Mouse (Mus musculus) ZHBTc4 (cell line): ENCODE measurements around the gene Ttc30a2.
"Not testable (repeated sequence)": the region's sequence is repeated elsewhere in the genome, so short reads cannot be mapped to it uniquely, and the experiment has no call there.

Experiments
- DNase-seq: peaks from one replicate; pipeline ENCODE4 v3.0.0-alpha.2; 2011; ENCODE audit warnings: low read depth, low spot score

Ttc30a2 gene

GRCm38 (mm10) chr2:75981440-75982081, 3.6 kb upstream of the Ttc30a2 start, which contains the start of gene Ttc30a1:
Gene Ttc30a1 (minus strand): TSS chr2:75981967.
- DNase-seq, result peak; percentile 93

- not testable (repeated sequence) for DNase-seq
Measured at GRCm38 (mm10) chr2:75980933-75981439, 3.0 kb upstream of the Ttc30a2 start.

GRCm38 (mm10) chr2:75976070-75976469, 1.9 kb downstream of the Ttc30a2 start:
- DNase-seq, result not testable (repeated sequence)

DNA sequence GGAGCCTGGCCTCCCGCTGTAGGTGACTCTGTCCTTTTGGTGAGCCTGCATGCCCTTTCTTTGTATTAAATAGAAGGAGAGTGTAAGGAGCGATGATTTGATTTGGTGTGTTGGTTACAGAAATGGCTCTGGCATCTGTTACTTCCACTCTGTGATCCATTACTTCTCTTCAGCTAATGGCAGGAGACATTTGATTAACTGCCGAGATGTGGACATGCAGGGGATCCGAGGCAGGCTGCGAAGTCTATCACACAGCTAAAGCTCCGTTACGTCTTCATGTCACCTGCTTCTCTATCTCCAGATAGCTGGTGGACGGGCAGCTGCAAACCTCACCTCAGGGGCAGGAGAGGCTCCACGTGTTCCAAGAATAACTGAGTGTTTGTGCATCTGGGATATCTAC, 3.8 kb downstream of the Ttc30a2 start:
- no peak for DNase-seq

DNA sequence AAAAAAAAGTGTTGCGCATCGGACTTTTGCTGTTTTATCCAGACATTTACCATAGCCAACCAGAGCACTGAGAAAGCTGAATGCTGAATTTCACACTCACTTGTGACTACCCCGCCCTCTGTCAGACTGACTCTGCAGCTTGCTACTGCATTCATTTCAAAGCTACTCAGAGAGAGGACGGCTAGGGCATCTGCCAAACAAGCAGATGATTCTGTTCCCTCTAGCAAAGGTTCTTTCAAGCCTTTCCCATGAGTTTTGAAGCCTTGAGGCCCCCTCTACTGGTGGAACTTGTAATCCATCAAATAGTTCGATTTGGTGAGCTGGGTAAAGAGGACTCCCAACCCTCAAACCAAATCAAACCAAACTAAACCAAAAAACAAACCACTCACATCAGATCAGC, 13.0 kb downstream of the Ttc30a2 start:
- DNase-seq, result peak; percentile 84

DNA sequence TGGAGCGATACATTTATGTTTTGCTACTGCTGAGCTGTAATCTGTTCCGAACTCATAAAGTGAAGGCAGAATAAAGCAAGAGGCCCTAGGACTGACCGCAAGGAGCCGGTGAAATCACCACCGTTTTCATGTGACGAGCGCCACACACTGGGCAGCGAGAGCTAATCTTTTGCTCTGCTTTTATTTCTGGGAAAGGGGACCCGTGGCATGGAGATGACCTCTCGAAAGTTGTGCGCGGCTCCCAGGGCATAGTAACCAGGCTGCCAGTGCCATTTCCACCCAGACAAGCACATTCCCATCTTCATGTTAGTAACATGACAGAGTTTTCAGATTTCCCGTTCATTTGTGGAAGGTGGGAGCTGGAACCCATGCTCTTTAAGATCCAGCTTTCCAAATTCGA, 13.5 kb downstream of the Ttc30a2 start:
- peak; percentile 77 for DNase-seq

DNA sequence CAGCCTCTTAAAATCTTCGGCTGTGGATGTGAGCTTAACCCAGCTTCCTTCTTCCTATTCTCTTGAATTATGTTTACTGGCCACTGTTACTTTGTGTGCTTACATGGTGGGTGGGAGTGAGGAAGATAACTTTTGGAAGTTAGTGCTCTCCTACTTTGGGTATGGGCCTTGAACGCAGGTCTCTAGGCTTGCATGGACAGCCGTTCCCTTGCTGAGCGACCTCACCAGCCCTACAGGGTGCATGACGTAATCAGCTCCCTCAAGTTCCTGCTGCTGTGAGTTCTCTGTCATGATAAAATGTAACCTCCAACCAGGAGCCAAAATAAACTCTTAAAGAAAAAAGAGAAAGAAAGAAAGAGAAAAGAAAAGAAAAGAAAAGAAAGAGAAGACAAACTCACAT, 13.9 kb downstream of the Ttc30a2 start:
- peak; percentile 21 for DNase-seq

DNA sequence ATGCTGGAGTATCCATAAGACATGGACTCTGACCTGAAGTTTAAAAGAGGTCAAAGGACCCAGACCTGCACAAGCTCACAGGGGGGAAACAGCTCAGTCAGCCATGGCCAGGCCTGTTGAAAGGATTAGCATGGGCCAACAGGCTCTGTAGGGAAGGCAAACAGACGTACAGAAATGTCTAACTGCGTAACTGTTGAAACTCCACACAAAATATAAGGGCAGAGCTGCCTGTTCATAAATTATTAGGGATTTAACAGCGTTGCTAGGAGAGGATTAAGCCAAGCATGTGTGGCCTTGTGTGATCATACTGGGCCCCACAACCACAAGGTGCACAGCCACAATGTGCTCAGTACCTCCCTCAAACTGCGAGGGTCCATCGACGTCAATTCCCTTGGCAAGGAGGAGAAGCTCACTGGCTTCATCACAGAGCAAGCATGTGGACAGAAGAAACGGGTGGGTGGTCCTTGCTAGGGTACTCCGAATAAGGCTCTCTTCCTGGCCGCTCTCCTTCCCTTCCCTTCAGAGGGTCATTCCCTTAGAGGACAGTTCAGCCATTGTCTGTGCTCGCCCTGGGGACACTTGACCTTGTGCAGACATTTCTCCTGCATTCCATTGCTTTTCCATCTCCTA, 14.6 kb downstream of the Ttc30a2 start:
- DNase-seq, result no peak

GRCm38 (mm10) chr2:75960366-75961330, 17.3 kb downstream of the Ttc30a2 start:
- DNase-seq, result peak; percentile 95

DNA sequence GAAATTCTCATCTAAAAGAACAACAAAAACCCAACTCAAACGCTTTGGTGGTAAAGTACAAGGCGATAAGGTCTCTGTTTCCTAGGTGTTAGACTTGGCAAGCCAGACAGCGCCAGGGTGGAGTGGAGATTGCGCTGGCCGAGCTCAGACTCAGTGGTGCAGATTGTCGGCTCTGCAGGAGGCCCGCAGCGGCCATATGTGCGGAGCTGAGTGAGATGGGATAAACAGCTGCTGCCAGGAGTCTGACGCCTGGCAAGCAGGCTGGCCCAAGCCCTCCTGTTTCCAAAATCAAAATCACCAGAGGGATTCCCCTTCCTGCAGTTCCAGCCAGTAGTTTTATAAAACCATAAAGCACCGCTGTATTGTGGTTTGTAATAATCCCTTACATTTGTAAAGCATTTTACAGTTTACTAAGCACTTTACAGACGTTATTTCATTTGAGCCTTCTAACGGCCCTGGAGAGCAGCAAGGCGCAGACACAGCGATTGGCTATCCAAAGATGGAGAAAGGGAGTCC, 18.1 kb downstream of the Ttc30a2 start:
- peak; percentile 63 for DNase-seq

DNA sequence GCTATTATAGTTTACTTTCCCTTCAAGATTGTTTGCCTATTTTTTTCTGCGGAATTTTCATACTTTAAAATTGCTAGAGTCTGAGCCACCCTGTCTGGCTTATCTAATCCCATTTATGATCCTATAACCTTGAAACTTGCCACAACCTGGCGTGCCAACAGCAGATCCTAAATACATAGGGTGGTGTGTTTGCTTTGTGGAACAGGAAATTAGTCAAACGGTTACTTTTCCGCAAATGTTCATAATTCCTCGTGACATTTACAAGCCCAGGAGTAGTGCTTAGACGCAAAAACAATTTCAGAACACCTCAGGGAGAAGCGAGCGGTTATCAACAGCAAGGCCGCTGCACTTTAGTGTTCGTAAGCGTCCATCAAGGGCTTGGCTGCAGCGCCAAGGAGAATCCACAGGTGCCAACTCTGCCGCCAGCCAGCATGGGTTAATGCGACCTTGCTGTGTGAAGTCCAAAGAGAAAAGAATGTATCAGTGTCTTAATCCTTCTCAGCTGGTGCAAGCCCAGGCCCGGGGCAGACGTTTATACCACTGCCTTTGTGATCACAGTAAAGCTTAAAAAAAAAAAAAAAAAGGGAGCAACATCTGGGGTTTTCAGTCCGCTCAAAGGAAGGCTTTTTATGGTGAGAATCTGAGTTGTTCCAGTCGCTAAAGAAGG, 18.7 kb downstream of the Ttc30a2 start:
- peak; percentile 44 for DNase-seq

DNA sequence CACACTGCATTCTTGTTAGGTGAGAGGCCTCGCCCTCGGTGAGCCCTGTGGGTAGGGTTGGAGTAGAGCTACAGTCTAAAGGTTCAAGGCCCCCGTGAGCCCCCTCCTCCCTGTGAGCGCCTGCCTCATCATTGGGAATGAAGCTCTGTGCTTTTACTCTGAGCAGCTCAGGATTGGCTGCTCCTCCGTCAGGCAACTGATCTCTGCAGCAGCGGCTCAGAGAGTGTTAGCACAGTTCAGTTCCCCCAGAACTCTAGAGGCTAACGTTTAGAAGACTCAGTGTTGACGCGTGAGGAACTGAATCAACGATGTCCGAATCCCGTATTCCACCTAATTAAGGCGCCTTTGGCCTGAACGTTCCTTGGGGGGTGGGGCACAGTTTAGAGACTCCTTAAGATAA, 22.3 kb downstream of the Ttc30a2 start:
- peak; percentile 29 for DNase-seq

DNA sequence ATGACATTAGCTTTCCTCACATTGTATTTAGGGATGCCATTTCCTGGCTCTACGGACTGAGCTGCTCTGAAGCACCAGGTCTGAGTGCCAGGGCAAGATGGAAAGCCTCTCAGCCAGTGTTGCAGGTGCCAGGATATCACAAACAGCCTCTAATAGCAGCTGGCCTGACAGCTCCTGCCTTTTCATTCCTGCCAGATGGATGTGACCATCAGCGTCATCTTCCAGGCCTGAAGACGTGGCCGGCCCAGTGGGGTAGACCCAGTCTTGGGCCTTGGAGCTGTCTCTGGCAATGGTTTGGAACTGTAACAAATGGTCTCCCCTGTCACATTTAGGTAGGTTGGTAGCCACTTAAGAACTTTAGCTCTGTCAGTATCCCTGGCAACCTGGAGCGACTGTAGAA, 24.6 kb downstream of the Ttc30a2 start:
- no peak for DNase-seq

- DNase-seq, result no peak
Measured at GRCm38 (mm10) chr2:75950685-75951084, 27.3 kb downstream of the Ttc30a2 start.

DNA sequence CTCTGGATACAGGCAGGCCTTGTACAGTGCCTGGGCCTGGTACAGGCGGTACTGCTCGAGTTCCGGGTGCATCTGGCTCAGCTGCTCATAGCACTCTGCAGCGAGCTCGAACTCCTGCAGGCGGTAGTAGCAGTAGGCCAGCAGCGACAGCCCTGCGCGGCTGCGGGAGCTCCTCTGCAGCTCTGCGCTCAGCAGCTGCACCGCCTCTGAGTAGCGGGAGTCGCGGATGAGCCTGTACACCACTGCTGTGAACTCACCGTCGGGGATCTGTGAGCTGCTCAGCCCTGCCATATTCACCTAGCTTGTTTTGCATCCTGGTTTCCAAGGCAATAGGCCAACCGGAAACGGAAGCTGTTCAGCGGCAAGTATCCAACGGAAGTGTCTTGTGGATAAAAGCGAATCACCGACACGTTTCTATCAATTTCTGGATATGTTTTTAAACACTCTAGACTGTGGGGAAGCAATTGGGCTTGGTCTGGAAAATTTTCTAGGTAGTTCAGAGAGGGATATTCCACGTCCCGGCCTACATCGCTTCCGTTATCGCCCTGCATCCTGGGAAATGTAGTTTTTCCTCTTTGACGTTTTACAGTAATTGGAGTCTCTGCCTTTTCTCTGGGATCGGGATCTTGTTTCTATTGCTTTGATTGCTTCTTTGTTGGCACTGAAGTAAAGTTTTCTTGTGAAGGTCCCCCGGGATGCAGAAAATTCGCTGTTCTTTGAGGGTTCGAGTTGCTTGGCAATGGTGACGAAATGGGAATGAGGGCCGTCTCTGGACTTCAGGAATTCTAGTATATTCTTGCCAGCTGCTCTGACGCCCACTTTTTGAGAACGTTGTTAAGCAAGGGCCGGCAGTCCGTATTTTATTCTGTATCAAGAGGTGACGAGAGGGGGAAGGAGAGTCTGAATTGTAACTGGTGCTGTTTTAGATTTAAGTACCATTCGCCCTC, 39.6 kb downstream of the Ttc30a2 start, which contains the start of gene Ttc30b:
TSS of gene Ttc30b (minus strand) at position 469 of the 947 bp plus-strand sequence.
- peak; percentile 84 for DNase-seq

DNA sequence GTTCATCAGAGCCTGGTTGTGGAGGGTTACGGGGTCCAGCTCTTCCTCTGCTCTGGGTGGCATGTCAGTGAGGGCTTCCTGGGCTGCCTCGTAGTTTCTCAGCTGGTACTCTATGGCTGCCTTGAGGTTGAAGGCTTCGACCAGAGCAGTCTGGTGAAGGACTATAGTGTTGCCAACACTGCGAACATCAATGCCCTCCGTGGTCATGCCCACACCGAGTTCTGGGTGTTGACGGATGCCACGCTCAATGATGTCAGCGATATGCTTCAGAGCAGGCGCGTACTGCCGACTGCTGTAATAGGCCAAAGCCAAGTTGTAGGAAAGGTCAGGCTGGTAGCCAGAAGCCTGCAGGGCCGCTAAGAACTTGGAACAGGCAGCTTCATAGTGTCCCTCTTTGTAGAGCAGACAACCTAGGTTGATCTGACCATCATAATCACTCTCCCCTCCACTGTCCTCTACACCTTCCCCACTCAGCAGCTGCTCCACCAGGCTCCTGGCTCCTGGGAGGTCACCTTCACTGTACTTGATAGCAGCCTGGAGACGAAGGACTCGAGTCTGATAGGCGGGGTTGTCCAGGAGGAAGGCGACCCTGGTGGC, 40.4 kb downstream of the Ttc30a2 start:
- DNase-seq, result not testable (repeated sequence)

GRCm38 (mm10) chr2:75936685-75937084, 41.3 kb downstream of the Ttc30a2 start:
- DNase-seq, result not testable (repeated sequence)

DNA sequence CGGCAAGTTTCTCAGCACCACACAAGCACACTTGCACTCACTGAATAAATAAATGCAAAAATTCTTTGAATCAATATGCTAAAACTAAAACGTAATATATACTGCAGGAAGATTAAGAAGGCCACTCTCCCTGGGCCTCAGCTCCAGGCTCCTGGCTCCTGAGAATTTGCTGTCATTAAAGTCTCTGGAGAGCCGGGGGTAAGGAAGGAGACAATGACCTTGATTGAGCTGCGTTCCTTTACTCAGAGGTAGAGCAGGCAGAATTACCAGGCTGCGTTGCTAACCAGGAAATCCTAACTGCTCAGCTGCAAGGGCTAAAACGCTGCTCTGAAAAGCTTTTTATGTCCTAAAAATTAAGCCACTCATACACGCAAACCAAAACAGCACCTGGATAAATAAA, 44.4 kb downstream of the Ttc30a2 start:
- DNase-seq, result no peak

GRCm38 (mm10) chr2:75930941-75931340, 47.0 kb downstream of the Ttc30a2 start:
- DNase-seq, result no peak
